ENCODE assay signal across 25 mouse cellular contexts in genomic region chr16:19052791-19053190, GRCm38 (mm10).
DNase-seq lines count a peak whose midpoint lies in the region; ATAC-seq and TF ChIP-seq lines count a peak whose summit lies in the region.
"Had no signal": no experiment of that assay in that cellular context is flagged by ENCODE, and none has a peak within 500 bp of the region (broad histone marks: within the 10 kb centered on the region; RNA-seq: fewer than 3 reads in every experiment).

No protein-coding gene starts in this region.

- no peak overlapping the region for H3K4me3 ChIP-seq in liver, postnatal 0 days (ENCODE audit: low read depth, low read length)
- H3K4me3 ChIP-seq in liver, embryonic 12.5 days, result no peak overlapping the region
- H3K4me3 ChIP-seq in CH12.LX (replicated peaks in 1 of 3; ENCODE audit: low read depth in 2 of 3, low read length in 2 of 3, poor library complexity in 1 of 3), result no peak overlapping the region
- H3K4me3 ChIP-seq in spleen, adult 2 months (ENCODE audit: extremely low read depth, insufficient read depth, insufficient read length), result no peak overlapping the region
- H3K4me3 ChIP-seq: heart, embryonic 10.5 days; heart, embryonic 15.5 days; liver, embryonic 15.5 days; midbrain, embryonic 13.5 days had no signal

- no peaks in the 10 kb centered on the region for H3K4me1 ChIP-seq in liver, postnatal 0 days (ENCODE audit: insufficient read depth)
- H3K4me1 ChIP-seq in liver, embryonic 12.5 days, result no peaks in the 10 kb centered on the region
- peaks cover 6 to 19% of the 10 kb centered on the region in 2 experiments; a peak in 3 of 4 replicates for H3K4me1 ChIP-seq in CH12.LX (ENCODE audit: control insufficient read depth in 1 of 2, insufficient read depth in 2 of 2)
- H3K4me1 ChIP-seq in spleen, adult 2 months (ENCODE audit: control insufficient read depth, insufficient read depth, insufficient read length), result peaks cover 2% of the 10 kb centered on the region; the same call in 1 of the 2 replicates
- H3K4me1 ChIP-seq: heart, embryonic 10.5 days; heart, embryonic 15.5 days; liver, embryonic 15.5 days; midbrain, embryonic 13.5 days had no signal

- H3K9ac ChIP-seq in liver, postnatal 0 days (replicated peaks), result no peak overlapping the region
- no peak overlapping the region for H3K9ac ChIP-seq in liver, embryonic 12.5 days
- H3K9ac ChIP-seq in CH12.LX (ENCODE audit: insufficient read depth, low read depth), result no peak overlapping the region
- H3K9ac ChIP-seq: heart, embryonic 15.5 days; liver, embryonic 15.5 days; midbrain, embryonic 13.5 days had no signal

- no peak for TF ChIP-seq CTCF in liver, postnatal 0 days (IDR thresholded peaks at IDR 0.05; ENCODE audit: low read depth)
- no peak for TF ChIP-seq CTCF in CH12.LX (conservative IDR thresholded peaks at IDR 0.05 in 1 of 2, IDR thresholded peaks at IDR 0.05 in 1 of 2; ENCODE audit: low read depth in 2 of 2, low read length in 2 of 2)
- TF ChIP-seq CTCF in spleen, adult 2 months (IDR thresholded peaks at IDR 0.05; ENCODE audit: extremely low read depth, insufficient read depth, insufficient read length, insufficient replicate concordance), result no peak

- in situ Hi-C loops in CH12.LX (cut with MboI; ENCODE audit: low pct_ligation_motif_present, low pct_unique_long_range_greater_than_20kb, low sequenced_read_pairs), result no loop called here

- no peaks in the 10 kb centered on the region for H3K27me3 ChIP-seq in liver, postnatal 0 days (ENCODE audit: insufficient read depth, low read length)
- H3K27me3 ChIP-seq in liver, embryonic 12.5 days (replicated peaks), result no peaks in the 10 kb centered on the region
- no peaks in the 10 kb centered on the region for H3K27me3 ChIP-seq in CH12.LX (replicated peaks)
- H3K27me3 ChIP-seq in spleen, adult 2 months (ENCODE audit: control insufficient read depth, insufficient read depth, low read length), result no peaks in the 10 kb centered on the region
- H3K27me3 ChIP-seq: heart, embryonic 15.5 days; liver, embryonic 15.5 days; midbrain, embryonic 13.5 days; Patski had no signal

- H3K36me3 ChIP-seq in liver, postnatal 0 days (replicated peaks; ENCODE audit: insufficient read depth, low read length), result no peaks in the 10 kb centered on the region
- H3K36me3 ChIP-seq in liver, embryonic 12.5 days, result no peaks in the 10 kb centered on the region
- H3K36me3 ChIP-seq in CH12.LX (replicated peaks in 1 of 2; ENCODE audit: control insufficient read depth in 1 of 2, insufficient read depth in 1 of 2, low read length in 1 of 2), result peaks cover 0 to 5% of the 10 kb centered on the region in 2 experiments
- no peaks in the 10 kb centered on the region for H3K36me3 ChIP-seq in spleen, adult 2 months (ENCODE audit: control insufficient read depth, insufficient read depth, low read length)
- H3K36me3 ChIP-seq: heart, embryonic 10.5 days; heart, embryonic 15.5 days; liver, embryonic 15.5 days; midbrain, embryonic 13.5 days had no signal

- dilution Hi-C loops in CH12.LX (cut with MboI; ENCODE audit: extremely low pct_ligation_motif_present, extremely low pct_unique_long_range_greater_than_20kb, low sequenced_read_pairs), result no loop called here

- H3K9me3 ChIP-seq in liver, postnatal 0 days (ENCODE audit: low read length), result no peaks in the 10 kb centered on the region
- H3K9me3 ChIP-seq in liver, embryonic 12.5 days (replicated peaks), result no peaks in the 10 kb centered on the region
- peaks cover 5% of the 10 kb centered on the region for H3K9me3 ChIP-seq in CH12.LX (replicated peaks; ENCODE audit: low read length)
- H3K9me3 ChIP-seq: heart, embryonic 10.5 days; heart, embryonic 15.5 days; liver, embryonic 15.5 days; midbrain, embryonic 13.5 days had no signal

- DNase-seq in liver, postnatal 0 days, result no peak
- DNase-seq in A20 (ENCODE audit: low read depth, low spot score) (peak; percentile 91), CH12.LX (ENCODE audit: extremely low read depth) (peak; percentile 78)
- peak; percentile 68 to 73 for DNase-seq in spleen, adult 2 months (ENCODE audit: low read depth in 1 of 2, low spot score in 2 of 2)
- no peak for DNase-seq in cerebellum, postnatal 10 days
- DNase-seq: adrenal gland, postnatal 10 days; cerebellum, adult 8-10 months; gastrocnemius, postnatal 25 days; heart, adult 11 months; kidney, adult 18-20 months; kidney, postnatal 4 days; layer of hippocampus, postnatal 36 days; left cerebral cortex, postnatal 4 days; retina, postnatal 1 day; right cerebral cortex, postnatal 25 days; thymus, postnatal 14 days had no signal

- TF ChIP-seq RAD21 in CH12.LX (IDR thresholded peaks at IDR 0.05; ENCODE audit: low read depth, low read length), result no peak

- TF ChIP-seq EP300 in liver, postnatal 0 days (IDR thresholded peaks at IDR 0.05; ENCODE audit: low read depth), result 0 out of 2 replicates have a peak, but pooled peaks have one; percentile 37
- TF ChIP-seq EP300 in CH12.LX (IDR thresholded peaks at IDR 0.05; ENCODE audit: low read length), result peak; percentile 68

- no peak for TF ChIP-seq POLR2A in CH12.LX (IDR thresholded peaks at IDR 0.05; ENCODE audit: low read depth, low read length)
- peak; percentile 42 for TF ChIP-seq POLR2A in spleen, adult 2 months (IDR thresholded peaks at IDR 0.05; ENCODE audit: low read depth, low read length)

- ATAC-seq in liver, postnatal 0 days, result peak; percentile 56
- no peak for ATAC-seq in liver, embryonic 12.5 days
- ATAC-seq in erythroblast, adult 5-6 weeks (replicated peaks; ENCODE audit: low FRiP score, poor library complexity, severe bottlenecking), result no peak
- ATAC-seq: forebrain, embryonic 14.5 days; hindbrain, embryonic 16.5 days; midbrain, embryonic 13.5 days; Patski had no signal

- H3K79me2 ChIP-seq in CH12.LX (replicated peaks; ENCODE audit: control insufficient read depth, extremely low read depth, insufficient read depth, poor library complexity, severe bottlenecking), result no peaks in the 10 kb centered on the region

- 0 out of 2 replicates have a peak overlapping the region, but pooled peaks have one; percentile 20 for H3K27ac ChIP-seq in liver, postnatal 0 days (ENCODE audit: low read depth)
- no peak overlapping the region for H3K27ac ChIP-seq in liver, embryonic 12.5 days
- H3K27ac ChIP-seq in CH12.LX (ENCODE audit: insufficient read depth, low read depth), result peak overlapping the region; percentile 42
- H3K27ac ChIP-seq in spleen, adult 2 months (ENCODE audit: insufficient read depth, low read length), result peak overlapping the region; percentile 83; the same call in 1 of the 2 replicates
- H3K27ac ChIP-seq: heart, embryonic 10.5 days; heart, embryonic 15.5 days; liver, embryonic 15.5 days; midbrain, embryonic 13.5 days had no signal

- no peak overlapping the region for H3K4me2 ChIP-seq in liver, postnatal 0 days (ENCODE audit: low read depth, low read length)
- no peak overlapping the region for H3K4me2 ChIP-seq in liver, embryonic 12.5 days
- H3K4me2 ChIP-seq in CH12.LX (ENCODE audit: insufficient read depth, low read depth, poor library complexity, severe bottlenecking), result no peak overlapping the region
- H3K4me2 ChIP-seq: heart, embryonic 15.5 days; liver, embryonic 15.5 days; midbrain, embryonic 13.5 days had no signal

TF ChIP-seq in CH12.LX, 34 proteins besides CTCF, POLR2A, EP300 and RAD21:
- TF ChIP-seq MYC (IDR thresholded peaks at IDR 0.05; ENCODE audit: low read depth, low read length), result peak; percentile 93
- TF ChIP-seq MXI1 (IDR thresholded peaks at IDR 0.05; ENCODE audit: low read depth, low read length), result no peak
- no peak for TF ChIP-seq RCOR1 (conservative IDR thresholded peaks at IDR 0.05; ENCODE audit: low read depth, low read length)
- TF ChIP-seq MAX (IDR thresholded peaks at IDR 0.05; ENCODE audit: low read length), result peak; percentile 93
- TF ChIP-seq IRF4 (IDR thresholded peaks at IDR 0.05; ENCODE audit: low read depth, low read length), result no peak
- no peak for TF ChIP-seq JUND (conservative IDR thresholded peaks at IDR 0.05; ENCODE audit: low read depth, low read length)
- no peak for TF ChIP-seq ZC3H11A (IDR thresholded peaks at IDR 0.05; ENCODE audit: low read depth, low read length)
- TF ChIP-seq BHLHE40 (IDR thresholded peaks at IDR 0.05; ENCODE audit: low read depth, low read length), result no peak
- TF ChIP-seq TBP (conservative IDR thresholded peaks at IDR 0.05; ENCODE audit: low read depth, low read length), result 0 out of 2 replicates have a peak, but pooled peaks have one; percentile 26
- TF ChIP-seq GABPA (IDR thresholded peaks at IDR 0.05; ENCODE audit: insufficient replicate concordance, low read depth, low read length), result no peak
- TF ChIP-seq TCF12 (IDR thresholded peaks at IDR 0.05; ENCODE audit: low read depth, low read length), result peak; percentile 90
- no peak for TF ChIP-seq ELF1 (IDR thresholded peaks at IDR 0.05; ENCODE audit: low read depth, low read length)
- no peak for TF ChIP-seq NRF1 (IDR thresholded peaks at IDR 0.05; ENCODE audit: low read depth, low read length)
- no peak for TF ChIP-seq MAFK (IDR thresholded peaks at IDR 0.05; ENCODE audit: insufficient replicate concordance, low read length)
- no peak for TF ChIP-seq SMC3 (IDR thresholded peaks at IDR 0.05; ENCODE audit: low read depth, low read length)
- TF ChIP-seq UBTF (IDR thresholded peaks at IDR 0.05; ENCODE audit: low read depth, low read length), result no peak
- TF ChIP-seq ETS1 (conservative IDR thresholded peaks at IDR 0.05; ENCODE audit: low read depth, low read length), result peak; percentile 40; the same call in 1 of the 2 replicates
- no peak for TF ChIP-seq ZNF384 (IDR thresholded peaks at IDR 0.05; ENCODE audit: low read depth, low read length)
- TF ChIP-seq CHD2 (IDR thresholded peaks at IDR 0.05; ENCODE audit: low read length), result no peak

Comparison
In these comparisons a context has a peak if more than half of its experiments do, and no peak if none do; other contexts are left out.
1. DNase-seq: peak in A20 (single experiment), CH12.LX (single experiment) and spleen, adult 2 months (2 of 2); none in liver, postnatal 0 days (single experiment) and cerebellum, postnatal 10 days (0 of 2).